9 mouse cellular contexts compared by ENCODE assay signal in the genomic region with DNA sequence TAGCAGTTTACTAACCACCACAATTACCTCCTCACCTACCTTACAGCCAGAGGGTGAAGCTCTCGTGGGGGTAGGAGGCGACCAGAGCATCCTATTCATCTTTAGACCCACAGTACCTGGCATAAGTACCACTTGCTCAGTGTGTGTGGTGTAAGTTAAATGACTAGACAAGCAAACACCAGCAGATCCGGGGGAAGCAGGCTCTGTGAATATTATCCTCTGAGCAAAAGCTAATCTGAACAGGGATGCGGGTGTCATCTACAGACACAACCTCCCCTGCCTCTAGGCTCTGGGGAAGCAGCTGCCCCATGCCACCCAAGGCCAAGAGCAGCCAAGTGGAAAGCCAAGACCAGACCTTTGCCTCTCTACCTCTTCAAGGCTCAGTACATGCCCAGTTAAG.
DNase-seq lines count a peak whose midpoint lies in the region; ATAC-seq and TF ChIP-seq lines count a peak whose summit lies in the region.
"Had no signal": no experiment of that assay in that cellular context is flagged by ENCODE, and none has a peak within 500 bp of the region (broad histone marks: within the 10 kb centered on the region; RNA-seq: fewer than 3 reads in every experiment).

No protein-coding gene starts in this region.

- H3K9ac ChIP-seq in hindbrain, embryonic 12.5 days = no peak overlapping the region
- no peak overlapping the region for H3K9ac ChIP-seq in hindbrain, embryonic 11.5 days (ENCODE audit: low read depth, low read length)
- no peak overlapping the region for H3K9ac ChIP-seq in CH12.LX (ENCODE audit: insufficient read depth, low read depth)
- H3K9ac ChIP-seq in forebrain, postnatal 0 days = no peak overlapping the region
- H3K9ac ChIP-seq in lung, postnatal 0 days (replicated peaks; ENCODE audit: low read depth) = no peak overlapping the region

- dilution Hi-C loops in CH12.LX (cut with MboI; ENCODE audit: extremely low pct_ligation_motif_present, extremely low pct_unique_long_range_greater_than_20kb, low sequenced_read_pairs) = no loop called here

- in situ Hi-C loops in CH12.LX (cut with MboI; ENCODE audit: low pct_ligation_motif_present, low pct_unique_long_range_greater_than_20kb, low sequenced_read_pairs) = no loop called here

- no peak for TF ChIP-seq CTCF in CH12.LX (conservative IDR thresholded peaks at IDR 0.05 in 1 of 2, IDR thresholded peaks at IDR 0.05 in 1 of 2; ENCODE audit: low read depth in 2 of 2, low read length in 2 of 2)
- TF ChIP-seq CTCF in forebrain, postnatal 0 days (IDR thresholded peaks at IDR 0.05; ENCODE audit: low read depth) = no peak
- no peak for TF ChIP-seq CTCF in lung, postnatal 0 days (IDR thresholded peaks at IDR 0.05)

- no peak for TF ChIP-seq RAD21 in CH12.LX (IDR thresholded peaks at IDR 0.05; ENCODE audit: low read depth, low read length)

- no peak for TF ChIP-seq POLR2A in CH12.LX (IDR thresholded peaks at IDR 0.05; ENCODE audit: low read depth, low read length)

- H3K36me3 ChIP-seq in hindbrain, embryonic 12.5 days = no peaks in the 10 kb centered on the region
- H3K36me3 ChIP-seq in hindbrain, embryonic 11.5 days (ENCODE audit: control insufficient read depth, insufficient read depth, low read length) = no peaks in the 10 kb centered on the region
- peaks cover 0 to 14% of the 10 kb centered on the region in 2 experiments for H3K36me3 ChIP-seq in CH12.LX (replicated peaks in 1 of 2; ENCODE audit: control insufficient read depth in 1 of 2, insufficient read depth in 1 of 2, low read length in 1 of 2)
- no peaks in the 10 kb centered on the region; the same call in 1 of the 2 replicates for H3K36me3 ChIP-seq in forebrain, postnatal 0 days (ENCODE audit: insufficient read depth)
- H3K36me3 ChIP-seq in lung, postnatal 0 days (ENCODE audit: insufficient read depth, low read length) = 0 out of 2 replicates have a peak, but pooled peaks cover under 1% of the 10 kb centered on the region

- H3K27ac ChIP-seq in hindbrain, embryonic 12.5 days = 0 out of 2 replicates have a peak overlapping the region, but pooled peaks have one; percentile 48
- no peak overlapping the region for H3K27ac ChIP-seq in hindbrain, embryonic 11.5 days (ENCODE audit: low read depth, low read length)
- no peak overlapping the region for H3K27ac ChIP-seq in CH12.LX (ENCODE audit: insufficient read depth, low read depth)
- peak overlapping the region; percentile 68 for H3K27ac ChIP-seq in forebrain, postnatal 0 days (ENCODE audit: low read depth, low read length)
- no peak overlapping the region for H3K27ac ChIP-seq in lung, postnatal 0 days (ENCODE audit: low read length)

- H3K4me2 ChIP-seq in hindbrain, embryonic 12.5 days (replicated peaks) = no peak overlapping the region
- H3K4me2 ChIP-seq in hindbrain, embryonic 11.5 days (replicated peaks; ENCODE audit: low read depth, low read length) = no peak overlapping the region
- no peak overlapping the region for H3K4me2 ChIP-seq in CH12.LX (ENCODE audit: insufficient read depth, low read depth, poor library complexity, severe bottlenecking)
- no peak overlapping the region for H3K4me2 ChIP-seq in forebrain, postnatal 0 days (ENCODE audit: low read depth)
- H3K4me2 ChIP-seq in lung, postnatal 0 days (replicated peaks; ENCODE audit: low read depth, low read length) = no peak overlapping the region

- H3K79me2 ChIP-seq in CH12.LX (replicated peaks; ENCODE audit: control insufficient read depth, extremely low read depth, insufficient read depth, poor library complexity, severe bottlenecking) = no peaks in the 10 kb centered on the region

- H3K9me3 ChIP-seq in hindbrain, embryonic 12.5 days (replicated peaks) = 0 out of 2 replicates have a peak, but pooled peaks cover 7% of the 10 kb centered on the region
- no peaks in the 10 kb centered on the region for H3K9me3 ChIP-seq in hindbrain, embryonic 11.5 days (ENCODE audit: control insufficient read depth, low read length)
- H3K9me3 ChIP-seq in CH12.LX (replicated peaks; ENCODE audit: low read length) = no peaks in the 10 kb centered on the region
- no peaks in the 10 kb centered on the region for H3K9me3 ChIP-seq in forebrain, postnatal 0 days (ENCODE audit: low read length)
- no peaks in the 10 kb centered on the region for H3K9me3 ChIP-seq in lung, postnatal 0 days (ENCODE audit: low read length)

- TF ChIP-seq EP300 in CH12.LX (IDR thresholded peaks at IDR 0.05; ENCODE audit: low read length) = no peak
- no peak for TF ChIP-seq EP300 in lung, postnatal 0 days (IDR thresholded peaks at IDR 0.05)

- H3K4me1 ChIP-seq in hindbrain, embryonic 12.5 days = peaks cover 29% of the 10 kb centered on the region
- H3K4me1 ChIP-seq in hindbrain, embryonic 11.5 days (replicated peaks; ENCODE audit: control insufficient read depth, insufficient read depth, low read length) = no peaks in the 10 kb centered on the region; the same call in 1 of the 2 replicates
- peaks cover 0 to 25% of the 10 kb centered on the region in 2 experiments; a peak in 2 of 4 replicates for H3K4me1 ChIP-seq in CH12.LX (ENCODE audit: control insufficient read depth in 1 of 2, insufficient read depth in 2 of 2)
- peaks cover 5% of the 10 kb centered on the region for H3K4me1 ChIP-seq in forebrain, postnatal 0 days (ENCODE audit: insufficient read depth)
- H3K4me1 ChIP-seq in lung, postnatal 0 days (ENCODE audit: insufficient read depth, low read depth, low read length) = no peaks in the 10 kb centered on the region; the same call in 1 of the 2 replicates

- ATAC-seq in hindbrain, embryonic 12.5 days (ENCODE audit: low FRiP score) = no peak
- ATAC-seq in hindbrain, embryonic 11.5 days (ENCODE audit: low FRiP score) = no peak
- peak; percentile 58 for ATAC-seq in forebrain, postnatal 0 days
- no peak for ATAC-seq in erythroblast, adult 5-6 weeks (replicated peaks; ENCODE audit: low FRiP score, poor library complexity, severe bottlenecking)
- no peak for ATAC-seq in lung, postnatal 0 days
- ATAC-seq: activated CD4-positive, CD25-positive, alpha-beta regulatory T cell, adult 4 months had no signal

- H3K27me3 ChIP-seq in hindbrain, embryonic 12.5 days = no peaks in the 10 kb centered on the region; the same call in 1 of the 2 replicates
- no peaks in the 10 kb centered on the region for H3K27me3 ChIP-seq in hindbrain, embryonic 11.5 days (ENCODE audit: control insufficient read depth, insufficient read depth, low read length)
- no peaks in the 10 kb centered on the region for H3K27me3 ChIP-seq in CH12.LX (replicated peaks)
- H3K27me3 ChIP-seq in forebrain, postnatal 0 days (ENCODE audit: insufficient read depth, low read length) = no peaks in the 10 kb centered on the region
- H3K27me3 ChIP-seq in lung, postnatal 0 days (replicated peaks; ENCODE audit: insufficient read depth, low read length) = no peaks in the 10 kb centered on the region

- 88% methylated on average over 4 of the region's 4 CpGs for WGBS in hindbrain, embryonic 12.5 days
- WGBS in hindbrain, embryonic 11.5 days = 88% methylated on average over 4 of the region's 4 CpGs
- WGBS in forebrain, postnatal 0 days = 66% methylated on average over 4 of the region's 4 CpGs
- 79% methylated on average over 4 of the region's 4 CpGs for WGBS in lung, postnatal 0 days

- no peak for DNase-seq in hindbrain, embryonic 11.5 days (ENCODE audit: low spot score)
- DNase-seq in CH12.LX (ENCODE audit: extremely low read depth) = peak; percentile 12
- no peak for DNase-seq in forebrain, postnatal 0 days
- DNase-seq in layer of hippocampus, adult 8-10 months (ENCODE audit: low spot score in 2 of 2) = peak; percentile 48 to 58
- DNase-seq in lung, postnatal 0 days (ENCODE audit: low spot score) = no peak
- DNase-seq in testis, postnatal 14 days (ENCODE audit: low spot score) = no peak

- H3K4me3 ChIP-seq in hindbrain, embryonic 12.5 days = no peak overlapping the region
- no peak overlapping the region for H3K4me3 ChIP-seq in hindbrain, embryonic 11.5 days (ENCODE audit: low read depth, low read length)
- no peak overlapping the region for H3K4me3 ChIP-seq in CH12.LX (replicated peaks in 1 of 3; ENCODE audit: low read depth in 2 of 3, low read length in 2 of 3, poor library complexity in 1 of 3)
- H3K4me3 ChIP-seq in forebrain, postnatal 0 days (ENCODE audit: low read depth, low read length) = no peak overlapping the region
- H3K4me3 ChIP-seq in lung, postnatal 0 days (ENCODE audit: low read depth, low read length) = no peak overlapping the region

TF ChIP-seq in CH12.LX, 34 proteins besides CTCF, POLR2A, EP300 and RAD21:
- no peak for TF ChIP-seq ELF1 (IDR thresholded peaks at IDR 0.05; ENCODE audit: low read depth, low read length)

Comparison
In these comparisons a context has a peak if more than half of its experiments do, and no peak if none do; other contexts are left out.
1. H3K27ac ChIP-seq: peak in hindbrain, embryonic 12.5 days (single experiment) and forebrain, postnatal 0 days (single experiment); none in hindbrain, embryonic 11.5 days (single experiment), CH12.LX (single experiment) and lung, postnatal 0 days (single experiment).
2. DNase-seq: peak in CH12.LX (single experiment) and layer of hippocampus, adult 8-10 months (2 of 2); none in hindbrain, embryonic 11.5 days (single experiment), forebrain, postnatal 0 days (single experiment), lung, postnatal 0 days (single experiment) and testis, postnatal 14 days (single experiment).